8 mouse cellular contexts compared by ENCODE assay signal in genomic region chr8:128356796-128357539, GRCm38 (mm10). TPM values are rescaled to one million over a fixed set of nuclear protein-coding genes. Genes with fewer than 3 reads are reported as not detected.
DNase-seq lines count a peak whose midpoint lies in the region; ATAC-seq and TF ChIP-seq lines count a peak whose summit lies in the region.

No protein-coding gene starts in this region.

- DNase-seq in adipocyte (ENCODE audit: low spot score): peak; percentile 80
- DNase-seq in gastrocnemius, adult 8-10 months (ENCODE audit: low spot score in 2 of 2): peak; percentile 59 to 77
- DNase-seq in left cerebral cortex, adult 18-20 months (ENCODE audit: low spot score in 2 of 2): peak; percentile 35 to 57
- DNase-seq in lung, postnatal 36 days: peak; percentile 91
- peak; percentile 82 for DNase-seq in ovary, postnatal 36 days (ENCODE audit: low spot score)
- peak; percentile 72 for DNase-seq in thymus, postnatal 4 days

- 2% methylated on average over 43 of the region's 49 CpGs for WGBS in hindbrain, embryonic 16.5 days

- peak overlapping the region; percentile 74 for H3K4me3 ChIP-seq in cortical plate, adult 2 months (ENCODE audit: insufficient read depth, low read length)
- peak overlapping the region; percentile 53 for H3K4me3 ChIP-seq in hindbrain, embryonic 16.5 days (ENCODE audit: low read length)

- TF ChIP-seq POLR2A in cortical plate, adult 2 months (IDR thresholded peaks at IDR 0.05; ENCODE audit: extremely low read depth, insufficient read depth, low read length): 0 out of 2 replicates have a peak, but pooled peaks have one; percentile 27

- peak overlapping the region; percentile 93 for H3K4me2 ChIP-seq in hindbrain, embryonic 16.5 days (ENCODE audit: low read length)

- no peaks in the 10 kb centered on the region for H3K36me3 ChIP-seq in hindbrain, embryonic 16.5 days (ENCODE audit: control insufficient read depth, insufficient read depth, low read length)

- peak; percentile 84 for ATAC-seq in hindbrain, embryonic 16.5 days

- no peaks in the 10 kb centered on the region for H3K27me3 ChIP-seq in hindbrain, embryonic 16.5 days (replicated peaks; ENCODE audit: control insufficient read depth, insufficient read depth, low read length)

- peak overlapping the region; percentile 90 for H3K27ac ChIP-seq in cortical plate, adult 2 months (ENCODE audit: insufficient read depth, low read length)
- peak overlapping the region; percentile 85 for H3K27ac ChIP-seq in hindbrain, embryonic 16.5 days (ENCODE audit: low read depth, low read length)

- TF ChIP-seq CTCF in cortical plate, adult 2 months (IDR thresholded peaks at IDR 0.05; ENCODE audit: extremely low read depth, insufficient read depth, low read length): no peak

- peak overlapping the region; percentile 88 for H3K9ac ChIP-seq in hindbrain, embryonic 16.5 days (ENCODE audit: low read depth, low read length)

- H3K4me1 ChIP-seq in cortical plate, adult 2 months (ENCODE audit: control insufficient read depth, insufficient read depth, low read length): no peaks in the 10 kb centered on the region
- H3K4me1 ChIP-seq in hindbrain, embryonic 16.5 days (ENCODE audit: control insufficient read depth, insufficient read depth, low read depth, low read length): peaks cover 8% of the 10 kb centered on the region

- no peaks in the 10 kb centered on the region for H3K9me3 ChIP-seq in hindbrain, embryonic 16.5 days (ENCODE audit: control insufficient read depth, low read length)

RNA-seq across cellular contexts. Expression of gene Nrp1, which starts 1.4 kb away (rescaled TPM):
- 12.9 and 16.5 TPM in 2 replicates for polyA plus RNA-seq in cortical plate, adult 2 months (2012; rRNA removed)
- 10 to 100 TPM; 15.6 to 29.7 (median 19.0) TPM for total RNA-seq in gastrocnemius, adult 8-10 months (2022)
- 82.9 and 87.0 TPM in 2 replicates for polyA plus RNA-seq in hindbrain, embryonic 16.5 days (2015; fragmentation: Nextera tagmentation; extraction: Ambion mirVana)
- 10 to 100 TPM; 22.1 to 29.1 TPM for total RNA-seq in left cerebral cortex, adult 18-20 months (2021)

Comparison
In these comparisons a context has a peak if more than half of its experiments do, and no peak if none do; other contexts are left out.
1. Peak in every context shown above with its lines: DNase-seq, ATAC-seq, H3K4me3 ChIP-seq and H3K27ac ChIP-seq.